Mouse (Mus musculus): Measurements from ENCODE around the gene Efnb3. TPM values are rescaled to one million over a fixed set of nuclear protein-coding genes. Genes with fewer than 3 reads are reported as not detected.

Gene Efnb3
- polyA plus RNA-seq, 1 experiment from 2014 or later, result 39.9 TPM

GRCm38 (mm10) chr11:69603516-69603915, 43.5 kb upstream of the Efnb3 start:
- peaks cover 18% of the 10 kb centered on the region; the same call in 1 of the 2 replicates for H3K36me3 ChIP-seq (replicated peaks; ENCODE audit: control insufficient read depth, insufficient read depth)
- no peak overlapping the region for H3K27ac ChIP-seq
- H3K27me3 ChIP-seq (ENCODE audit: control insufficient read depth, insufficient read depth, low read length), result no peaks in the 10 kb centered on the region
- H3K9ac ChIP-seq, result no peak overlapping the region
- H3K4me1 ChIP-seq (replicated peaks; ENCODE audit: control insufficient read depth, insufficient read depth, low read length), result peaks cover 15% of the 10 kb centered on the region
- peak overlapping the region; percentile 75; the same call in 1 of the 2 replicates for H3K4me3 ChIP-seq (replicated peaks; ENCODE audit: low read length)
- H3K9me3 ChIP-seq (ENCODE audit: control insufficient read depth, low read length), result no peaks in the 10 kb centered on the region
- DNase-seq (ENCODE audit: low spot score) (no peak), ATAC-seq (ENCODE audit: low FRiP score) (no peak)
- 88% methylated on average over 8 of the region's 8 CpGs for WGBS
- H3K4me2 ChIP-seq (replicated peaks), result peak overlapping the region; percentile 99

DNA sequence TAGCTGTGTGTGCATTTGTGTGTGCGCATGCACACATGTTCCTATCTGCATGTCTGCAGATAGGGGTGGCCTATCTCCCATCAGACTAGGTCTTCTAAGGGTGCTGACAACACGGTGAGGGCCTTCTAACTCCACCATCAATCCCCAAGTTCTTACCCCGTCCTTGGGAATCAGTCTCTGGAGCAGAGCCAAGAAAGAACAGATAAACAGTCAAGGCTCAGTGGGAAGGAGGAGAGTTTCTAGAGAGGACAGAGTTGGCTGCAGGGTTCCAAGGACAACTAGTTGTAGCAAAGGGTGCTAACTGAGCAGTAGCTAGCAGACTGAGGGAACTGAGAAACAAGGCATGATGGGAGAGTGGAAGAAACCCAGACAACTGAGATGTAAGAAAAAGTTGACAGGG, 41.8 kb upstream of the Efnb3 start:
- WGBS, result 81% methylated on average over 3 of the region's 3 CpGs
- no peak overlapping the region for H3K4me2 ChIP-seq (replicated peaks)
- DNase-seq (ENCODE audit: low spot score) (no peak), ATAC-seq (ENCODE audit: low FRiP score) (no peak)
- no peaks in the 10 kb centered on the region for H3K9me3 ChIP-seq (ENCODE audit: control insufficient read depth, low read length)
- H3K4me1 ChIP-seq (replicated peaks; ENCODE audit: control insufficient read depth, insufficient read depth, low read length), result peaks cover 15% of the 10 kb centered on the region
- H3K9ac ChIP-seq, result no peak overlapping the region
- H3K27ac ChIP-seq, result no peak overlapping the region
- H3K36me3 ChIP-seq (replicated peaks; ENCODE audit: control insufficient read depth, insufficient read depth), result peaks cover 18% of the 10 kb centered on the region; the same call in 1 of the 2 replicates
- H3K27me3 ChIP-seq (ENCODE audit: control insufficient read depth, insufficient read depth, low read length), result no peaks in the 10 kb centered on the region
- no peak overlapping the region for H3K4me3 ChIP-seq (replicated peaks; ENCODE audit: low read length)

DNA sequence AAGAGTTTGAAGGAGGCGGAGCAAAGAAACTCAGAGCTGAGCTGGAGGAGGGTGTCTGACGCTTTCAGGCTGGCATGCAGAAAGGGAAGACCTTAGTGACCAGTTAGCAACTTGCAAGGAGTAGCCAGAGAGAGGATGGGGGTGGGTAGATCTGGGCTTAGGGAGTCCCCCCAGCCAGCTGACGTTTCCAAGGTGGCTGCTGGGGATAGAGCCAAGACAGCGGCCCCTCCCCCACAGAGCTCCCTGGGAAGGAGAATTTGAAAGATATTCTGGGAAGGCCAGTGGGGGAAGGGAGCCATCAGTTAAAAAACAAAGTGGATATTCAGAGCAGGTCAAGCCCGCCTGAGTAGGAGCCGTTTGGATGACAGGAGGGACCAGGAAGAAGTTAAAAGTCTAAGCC, 40.1 kb upstream of the Efnb3 start:
- DNase-seq (ENCODE audit: low spot score) (peak; percentile 65), ATAC-seq (ENCODE audit: low FRiP score) (peak; percentile 60; the same call in 1 of the 2 replicates)
- peaks cover 15% of the 10 kb centered on the region for H3K4me1 ChIP-seq (replicated peaks; ENCODE audit: control insufficient read depth, insufficient read depth, low read length)
- peak overlapping the region; percentile 54 for H3K27ac ChIP-seq
- WGBS, result 9% methylated on average over 6 of the region's 6 CpGs
- no peak overlapping the region for H3K4me3 ChIP-seq (replicated peaks; ENCODE audit: low read length)
- H3K9me3 ChIP-seq (ENCODE audit: control insufficient read depth, low read length), result no peaks in the 10 kb centered on the region
- no peak overlapping the region for H3K9ac ChIP-seq
- H3K36me3 ChIP-seq (replicated peaks; ENCODE audit: control insufficient read depth, insufficient read depth), result peaks cover 25% of the 10 kb centered on the region; the same call in 1 of the 2 replicates
- no peak overlapping the region for H3K4me2 ChIP-seq (replicated peaks)
- no peaks in the 10 kb centered on the region for H3K27me3 ChIP-seq (ENCODE audit: control insufficient read depth, insufficient read depth, low read length)

DNA sequence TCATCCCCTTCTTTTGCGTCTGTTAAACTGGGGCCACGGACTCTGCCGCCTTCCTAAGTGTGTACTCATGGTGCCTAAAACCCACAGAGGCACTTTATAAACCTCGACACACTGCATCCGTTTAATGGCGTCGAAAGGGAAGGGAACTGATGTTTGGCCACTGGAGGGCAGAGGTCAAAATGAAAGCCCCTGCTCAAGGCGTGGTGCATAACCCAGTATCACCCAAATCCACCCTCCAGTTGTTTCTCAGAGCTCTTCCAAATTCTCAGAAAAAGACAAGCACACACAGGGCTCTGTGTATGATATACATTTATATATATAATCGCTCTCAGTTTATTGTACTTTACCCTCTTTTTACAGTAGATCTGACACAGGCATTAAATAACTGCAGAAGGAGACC, 39.4 kb upstream of the Efnb3 start:
- Histone ChIP-seq H3K9ac (peak overlapping the region; percentile 1; the same call in 1 of the 2 replicates), H3K27me3 (ENCODE audit: control insufficient read depth, insufficient read depth, low read length) (no peaks in the 10 kb centered on the region), H3K4me3 (replicated peaks; ENCODE audit: low read length) (no peak overlapping the region), H3K4me1 (replicated peaks; ENCODE audit: control insufficient read depth, insufficient read depth, low read length) (peaks cover 12% of the 10 kb centered on the region), H3K36me3 (replicated peaks; ENCODE audit: control insufficient read depth, insufficient read depth) (peaks cover 25% of the 10 kb centered on the region; the same call in 1 of the 2 replicates), H3K27ac (0 out of 2 replicates have a peak overlapping the region, but pooled peaks have one; percentile 26), H3K4me2 (replicated peaks) (no peak overlapping the region), H3K9me3 (ENCODE audit: control insufficient read depth, low read length) (no peaks in the 10 kb centered on the region)
- WGBS, result 7% methylated on average over 9 of the region's 9 CpGs
- no peak for DNase-seq (ENCODE audit: low spot score)
- no peak for ATAC-seq (ENCODE audit: low FRiP score)

GRCm38 (mm10) chr11:69594853-69595252, 34.8 kb upstream of the Efnb3 start:
- peaks cover 33% of the 10 kb centered on the region for H3K36me3 ChIP-seq (replicated peaks; ENCODE audit: control insufficient read depth, insufficient read depth)
- WGBS, result 98% methylated on average over 6 of the region's 6 CpGs
- ATAC-seq (ENCODE audit: low FRiP score) (no peak), DNase-seq (ENCODE audit: low spot score) (no peak)
- no peak overlapping the region for H3K9ac ChIP-seq
- no peaks in the 10 kb centered on the region for H3K27me3 ChIP-seq (ENCODE audit: control insufficient read depth, insufficient read depth, low read length)
- no peak overlapping the region for H3K4me3 ChIP-seq (replicated peaks; ENCODE audit: low read length)
- H3K4me2 ChIP-seq (replicated peaks), result no peak overlapping the region
- no peaks in the 10 kb centered on the region for H3K4me1 ChIP-seq (replicated peaks; ENCODE audit: control insufficient read depth, insufficient read depth, low read length)
- no peaks in the 10 kb centered on the region for H3K9me3 ChIP-seq (ENCODE audit: control insufficient read depth, low read length)
- H3K27ac ChIP-seq, result no peak overlapping the region

DNA sequence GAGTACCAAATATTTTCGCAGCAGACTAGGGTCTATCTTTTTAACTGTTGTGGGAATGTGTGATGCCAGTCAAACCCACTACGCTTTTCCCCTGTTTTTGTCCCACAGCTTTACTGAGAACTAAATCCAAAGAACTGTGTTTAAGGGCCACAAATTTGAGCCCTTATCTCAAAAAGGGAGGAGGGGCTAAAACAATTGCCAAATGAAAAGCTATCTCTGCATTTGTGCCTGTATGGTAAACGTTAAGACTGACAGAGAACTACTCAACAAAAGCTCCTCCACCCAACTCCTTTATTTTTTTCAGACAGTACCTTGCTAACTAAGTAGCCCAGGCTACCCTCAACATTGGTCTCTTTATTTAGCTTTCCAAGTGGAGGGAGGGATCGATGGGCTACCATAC, 32.8 kb upstream of the Efnb3 start:
- Histone ChIP-seq H3K4me3 (replicated peaks; ENCODE audit: low read length) (no peak overlapping the region), H3K36me3 (replicated peaks; ENCODE audit: control insufficient read depth, insufficient read depth) (peaks cover 54% of the 10 kb centered on the region), H3K9me3 (ENCODE audit: control insufficient read depth, low read length) (no peaks in the 10 kb centered on the region), H3K27ac (no peak overlapping the region), H3K4me1 (replicated peaks; ENCODE audit: control insufficient read depth, insufficient read depth, low read length) (no peaks in the 10 kb centered on the region), H3K9ac (no peak overlapping the region), H3K27me3 (ENCODE audit: control insufficient read depth, insufficient read depth, low read length) (no peaks in the 10 kb centered on the region), H3K4me2 (replicated peaks) (no peak overlapping the region)
- ATAC-seq (ENCODE audit: low FRiP score) (no peak), DNase-seq (ENCODE audit: low spot score) (no peak)
- 90% methylated on average over 4 of the region's 4 CpGs for WGBS

GRCm38 (mm10) chr11:69591899-69592637, 32.1 kb upstream of the Efnb3 start:
- Histone ChIP-seq H3K4me2 (replicated peaks) (no peak overlapping the region), H3K4me1 (replicated peaks; ENCODE audit: control insufficient read depth, insufficient read depth, low read length) (no peaks in the 10 kb centered on the region), H3K4me3 (replicated peaks; ENCODE audit: low read length) (no peak overlapping the region), H3K27me3 (ENCODE audit: control insufficient read depth, insufficient read depth, low read length) (no peaks in the 10 kb centered on the region), H3K27ac (peak overlapping the region; percentile 44; the same call in 1 of the 2 replicates), H3K9me3 (ENCODE audit: control insufficient read depth, low read length) (no peaks in the 10 kb centered on the region), H3K36me3 (replicated peaks; ENCODE audit: control insufficient read depth, insufficient read depth) (peaks cover 61% of the 10 kb centered on the region), H3K9ac (no peak overlapping the region)
- peak; percentile 79; the same call in 1 of the 2 replicates for ATAC-seq (ENCODE audit: low FRiP score)
- WGBS, result 80% methylated on average over 7 of the region's 7 CpGs
- DNase-seq (ENCODE audit: low spot score), result no peak

- no peak overlapping the region for H3K4me2 ChIP-seq (replicated peaks)
- ATAC-seq (ENCODE audit: low FRiP score), result no peak
- H3K27me3 ChIP-seq (ENCODE audit: control insufficient read depth, insufficient read depth, low read length), result no peaks in the 10 kb centered on the region
- H3K4me3 ChIP-seq (replicated peaks; ENCODE audit: low read length), result no peak overlapping the region
- DNase-seq (ENCODE audit: low spot score), result no peak
- peaks cover 61% of the 10 kb centered on the region for H3K36me3 ChIP-seq (replicated peaks; ENCODE audit: control insufficient read depth, insufficient read depth)
- H3K9ac ChIP-seq, result no peak overlapping the region
- no peak overlapping the region for H3K27ac ChIP-seq
- no peaks in the 10 kb centered on the region for H3K4me1 ChIP-seq (replicated peaks; ENCODE audit: control insufficient read depth, insufficient read depth, low read length)
- 87% methylated on average over 3 of the region's 3 CpGs for WGBS
- H3K9me3 ChIP-seq (ENCODE audit: control insufficient read depth, low read length), result no peaks in the 10 kb centered on the region
Measured at GRCm38 (mm10) chr11:69591424-69591823, 31.4 kb upstream of the Efnb3 start.

DNA sequence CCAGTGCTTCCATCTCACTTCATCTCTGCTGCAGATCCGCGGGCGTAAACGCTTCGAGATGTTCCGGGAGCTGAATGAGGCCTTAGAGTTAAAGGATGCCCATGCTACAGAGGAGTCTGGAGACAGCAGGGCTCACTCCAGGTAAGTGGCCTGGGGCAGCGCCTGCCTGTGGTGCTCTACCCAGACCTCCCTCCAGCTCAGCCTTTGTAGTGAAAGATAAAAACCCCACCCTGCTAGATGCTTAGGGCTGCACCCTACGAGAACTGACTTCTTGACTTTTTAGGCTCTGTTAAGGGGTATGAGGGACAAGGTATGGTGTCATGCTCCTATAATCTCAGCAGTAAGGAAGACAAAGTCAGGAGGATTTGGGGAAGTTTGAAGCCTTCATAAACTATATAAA, 30.6 kb upstream of the Efnb3 start:
- no peak overlapping the region for H3K4me2 ChIP-seq (replicated peaks)
- no peaks in the 10 kb centered on the region for H3K27me3 ChIP-seq (ENCODE audit: control insufficient read depth, insufficient read depth, low read length)
- H3K9me3 ChIP-seq (ENCODE audit: control insufficient read depth, low read length), result no peaks in the 10 kb centered on the region
- no peak overlapping the region for H3K27ac ChIP-seq
- H3K9ac ChIP-seq, result no peak overlapping the region
- H3K4me3 ChIP-seq (replicated peaks; ENCODE audit: low read length), result no peak overlapping the region
- no peak for ATAC-seq (ENCODE audit: low FRiP score)
- DNase-seq (ENCODE audit: low spot score), result no peak
- 93% methylated on average over 8 of the region's 8 CpGs for WGBS
- no peaks in the 10 kb centered on the region for H3K4me1 ChIP-seq (replicated peaks; ENCODE audit: control insufficient read depth, insufficient read depth, low read length)
- peaks cover 58% of the 10 kb centered on the region for H3K36me3 ChIP-seq (replicated peaks; ENCODE audit: control insufficient read depth, insufficient read depth)
